Mouse (Mus musculus): ENCODE measurements around the gene Nicn1.

DNA sequence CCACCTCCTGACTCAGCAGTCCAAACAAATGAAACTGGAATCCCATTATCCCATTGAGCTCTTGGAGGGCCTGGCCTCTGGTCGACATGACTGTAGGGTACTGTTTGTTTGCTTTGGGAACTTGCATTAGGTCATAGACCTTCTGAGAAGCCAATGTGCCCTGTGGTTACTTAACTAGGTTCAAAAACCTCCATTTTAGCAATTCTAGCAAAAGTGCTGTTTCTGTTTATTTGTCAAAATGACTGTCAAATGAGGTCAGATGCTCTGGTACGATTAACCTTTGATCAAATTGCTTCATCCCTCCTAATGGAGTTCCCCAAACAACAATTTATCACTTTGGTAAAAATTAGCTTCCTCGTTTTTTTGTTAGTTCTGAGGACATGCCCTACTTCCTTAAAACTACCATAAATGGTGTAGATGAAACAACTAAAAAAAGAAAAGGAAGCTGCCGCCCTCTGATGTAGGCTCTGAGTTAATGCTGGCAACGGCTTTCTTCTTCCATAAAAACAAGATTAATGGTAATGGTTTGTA, 52.1 kb downstream of the Nicn1 start:
- no peak for TF ChIP-seq CTCF (IDR thresholded peaks at IDR 0.05)
- TF ChIP-seq EP300 (IDR thresholded peaks at IDR 0.05; ENCODE audit: insufficient read depth, low read depth, low read length): no peak
